Mouse (Mus musculus): Measurements from ENCODE around the gene Vps51.

DNA sequence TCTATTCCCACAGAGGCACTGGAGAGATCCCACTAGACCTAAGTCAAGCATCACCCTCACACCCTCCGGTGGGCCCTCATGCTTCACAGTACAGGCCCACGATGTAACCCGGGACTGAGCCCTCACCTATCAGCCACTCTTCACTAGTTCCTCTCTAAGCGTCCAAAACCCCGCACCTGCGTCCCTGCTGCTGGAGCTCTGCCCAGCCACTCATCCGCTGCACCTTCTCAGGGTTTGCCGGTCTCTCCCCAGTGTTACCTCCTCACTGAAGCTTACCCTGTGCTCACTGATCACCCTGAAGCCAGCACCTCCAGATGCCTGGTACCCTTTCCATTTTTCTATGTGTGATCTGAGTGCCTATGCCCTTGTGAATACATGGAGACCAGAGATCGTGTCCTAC is 34.7 kb downstream of the Vps51 start:
- TF ChIP-seq ZNF384 (IDR thresholded peaks at IDR 0.05; ENCODE audit: low read depth, low read length) (no peak), CHD2 (IDR thresholded peaks at IDR 0.05; ENCODE audit: low read depth, low read length) (no peak), HCFC1 (IDR thresholded peaks at IDR 0.05; ENCODE audit: borderline replicate concordance, insufficient read depth, low read length) (no peak), MAFK (IDR thresholded peaks at IDR 0.05; ENCODE audit: insufficient read depth, low read depth, low read length) (no peak), ZC3H11A (IDR thresholded peaks at IDR 0.05; ENCODE audit: borderline replicate concordance, low read depth, low read length) (no peak)

All from ES-E14 (cell line).